Mouse (Mus musculus) frontal cortex, adult 2 months (tissue): ENCODE measurements around the gene Gapdhs. TPM values are rescaled to one million over a fixed set of nuclear protein-coding genes. Genes with fewer than 3 reads are reported as not detected.

Experiments
- DNase-seq, 2 experiments: peaks; one replicate each; pipeline ENCODE4 v3.0.0; 2022; ENCODE audit warnings: low spot score in 1 of 2; ENCODE audit errors: extremely low spot score in 1 of 2
- polyA plus RNA-seq: library from polyadenylated mRNA; depleted of rRNA; stranded (reverse); fragments of >200 nt; gene quantifications from 2 replicates; pipeline ENCODE4 v1.2.3, GENCODE M21; 2012; rRNA removed

Gene Gapdhs
- polyA plus RNA-seq, 1 experiment: not detected

GRCm38 (mm10) chr7:30683425-30683824 is 60.1 kb downstream of the Gapdhs start:
- no peak for DNase-seq

- no peak for DNase-seq
These were observed 61.6 kb downstream of the Gapdhs start for GRCm38 (mm10) chr7:30681897-30682296.

Other genes starting within 250 kb of the Gapdhs start
- gene Arhgap33, start 208.6 kb downstream of the Gapdhs start, polyA plus RNA-seq: 172 and 192 TPM in 2 replicates
- 9.3 and 10.7 TPM in 2 replicates for gene Hspb6, start 191.5 kb downstream of the Gapdhs start, polyA plus RNA-seq
- gene Proser3, start 191.4 kb downstream of the Gapdhs start, polyA plus RNA-seq: 7.3 and 8.3 TPM in 2 replicates
- gene Lin37, start 183.8 kb downstream of the Gapdhs start, polyA plus RNA-seq: 64.1 and 67.3 TPM in 2 replicates
- 125 and 131 TPM in 2 replicates for gene U2af1l4, start 180.4 kb downstream of the Gapdhs start, polyA plus RNA-seq
- gene Gm49396, start 180.3 kb downstream of the Gapdhs start, polyA plus RNA-seq: 8.2 and 9.4 TPM in 2 replicates
- 114 and 133 TPM in 2 replicates for gene Psenen, start 180.1 kb downstream of the Gapdhs start, polyA plus RNA-seq
- 6.2 and 7.9 TPM in 2 replicates for gene Igflr1, start 178.3 kb downstream of the Gapdhs start, polyA plus RNA-seq
- 42.2 and 45.9 TPM in 2 replicates for gene Kmt2b, start 155.0 kb downstream of the Gapdhs start, polyA plus RNA-seq
- 0.04 TPM in 1 of 2 replicates, not detected in the other for gene Zbtb32, start 144.8 kb downstream of the Gapdhs start, polyA plus RNA-seq
- 1.7 and 2.3 TPM in 2 replicates for gene Upk1a, start 130.8 kb downstream of the Gapdhs start, polyA plus RNA-seq
- 893 and 1,127 TPM in 2 replicates for gene Cox6b1, start 117.5 kb downstream of the Gapdhs start, polyA plus RNA-seq
- not detected in 2 replicates for gene Etv2, start 107.8 kb downstream of the Gapdhs start, polyA plus RNA-seq
- gene Rbm42, start 93.4 kb downstream of the Gapdhs start, polyA plus RNA-seq: 59.7 and 66.4 TPM in 2 replicates
- 11.8 and 13.0 TPM in 2 replicates for gene Haus5, start 78.7 kb downstream of the Gapdhs start, polyA plus RNA-seq
- not detected in 2 replicates for gene Pmis2, start 72.1 kb downstream of the Gapdhs start, polyA plus RNA-seq
- gene 2200002J24Rik, start 44.8 kb downstream of the Gapdhs start, polyA plus RNA-seq: not detected in 2 replicates
- gene Atp4a, start 31.5 kb downstream of the Gapdhs start, polyA plus RNA-seq: 0.65 and 0.82 TPM in 2 replicates
- gene Tmem147, start 14.1 kb downstream of the Gapdhs start, polyA plus RNA-seq: 167 and 185 TPM in 2 replicates
- gene Sbsn, start 7.8 kb upstream of the Gapdhs start, polyA plus RNA-seq: 14.6 and 15.1 TPM in 2 replicates
- 4.5 and 8.2 TPM in 2 replicates for gene Dmkn, start 20.1 kb upstream of the Gapdhs start, polyA plus RNA-seq
- gene Krtdap, start 44.2 kb upstream of the Gapdhs start, polyA plus RNA-seq: not detected in 2 replicates
- gene Ffar2, start 80.1 kb upstream of the Gapdhs start, polyA plus RNA-seq: 0.13 and 0.14 TPM in 2 replicates
- gene Ffar3, start 112.5 kb upstream of the Gapdhs start, polyA plus RNA-seq: not detected in 2 replicates
- gene Ffar1, start 117.9 kb upstream of the Gapdhs start, polyA plus RNA-seq: not detected in 2 replicates
- gene Cd22, start 136.7 kb upstream of the Gapdhs start, polyA plus RNA-seq: 0.66 and 0.78 TPM in 2 replicates
- gene Mag, start 171.2 kb upstream of the Gapdhs start, polyA plus RNA-seq: 208 and 271 TPM in 2 replicates
- gene Hamp2, start 181.0 kb upstream of the Gapdhs start, polyA plus RNA-seq: not detected in 2 replicates
- gene Hamp, start 200.4 kb upstream of the Gapdhs start, polyA plus RNA-seq: not detected in 2 replicates
- 194 and 251 TPM in 2 replicates for gene Usf2, start 213.1 kb upstream of the Gapdhs start, polyA plus RNA-seq
- gene Lsr, start 229.8 kb upstream of the Gapdhs start, polyA plus RNA-seq: 10.3 and 12.7 TPM in 2 replicates
- gene Fam187b, start 230.1 kb upstream of the Gapdhs start, polyA plus RNA-seq: 0.21 and 0.26 TPM in 2 replicates